Mouse (Mus musculus): Measurements from ENCODE around the gene Olfr398.

GRCm38 (mm10) chr11:73993115-73993514, 2.9 kb upstream of the Olfr398 start:
- TF ChIP-seq GATA1 (IDR thresholded peaks at IDR 0.05; ENCODE audit: borderline replicate concordance, low read length): no peak
- TF ChIP-seq CTCF (IDR thresholded peaks at IDR 0.05; ENCODE audit: low read depth, low read length): no peak
- TF ChIP-seq GATA2 (IDR thresholded peaks at IDR 0.05; ENCODE audit: borderline replicate concordance, low read depth, low read length): no peak
- TF ChIP-seq POLR2AphosphoS5 (IDR thresholded peaks at IDR 0.05; ENCODE audit: insufficient replicate concordance, low read depth, low read length): no peak
- TF ChIP-seq TAL1 (conservative IDR thresholded peaks at IDR 0.05; ENCODE audit: low read depth, low read length): no peak
